Mouse (Mus musculus) liver, adult 2 months (tissue): Measurements from ENCODE around the gene Gid8.

Experiments
- CTCF ChIP-seq: fragments of 200-500 bp; IDR thresholded peaks from 2 replicates; pipeline ENCODE4 v1.5.1; 2011; ENCODE audit warnings: low read depth, low read length, control low read depth
- POLR2A ChIP-seq: fragments of 200-500 bp; IDR thresholded peaks from 2 replicates; pipeline ENCODE4 v1.6.1; 2011; ENCODE audit warnings: low read length, control low read depth; ENCODE audit not compliant: insufficient read depth; ENCODE audit errors: extremely low read depth

DNA sequence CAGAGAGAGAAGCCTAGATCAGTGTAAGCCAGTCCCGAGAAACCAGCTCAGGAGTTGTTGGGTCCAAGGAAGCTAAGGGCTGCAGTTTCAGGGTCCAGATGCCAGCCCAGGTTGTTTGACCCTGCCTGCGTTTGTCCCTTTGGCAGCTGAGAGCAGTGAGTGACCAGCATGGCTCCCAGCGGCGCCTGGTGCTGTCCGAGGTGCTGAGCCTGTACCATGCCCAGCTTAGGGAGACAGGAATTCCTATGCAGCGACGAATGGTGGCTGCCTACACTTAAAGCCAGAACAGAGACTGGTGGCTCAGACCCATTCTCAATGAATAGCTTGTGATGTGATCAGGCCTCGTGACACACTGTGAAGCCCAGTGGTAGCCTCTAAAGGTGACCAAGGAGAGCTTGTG is 46.0 kb downstream of the Gid8 start:
- TF ChIP-seq CTCF (no peak), POLR2A (no peak)
